Mouse (Mus musculus): ENCODE measurements around the gene Saa1. TPM values are rescaled to one million over a fixed set of nuclear protein-coding genes. Genes with fewer than 3 reads are reported as not detected.
"Not testable (repeated sequence)": the region's sequence is repeated elsewhere in the genome, so short reads cannot be mapped to it uniquely, and the experiment has no call there.

Saa1 gene
- total RNA-seq (2021) = not detected

DNA sequence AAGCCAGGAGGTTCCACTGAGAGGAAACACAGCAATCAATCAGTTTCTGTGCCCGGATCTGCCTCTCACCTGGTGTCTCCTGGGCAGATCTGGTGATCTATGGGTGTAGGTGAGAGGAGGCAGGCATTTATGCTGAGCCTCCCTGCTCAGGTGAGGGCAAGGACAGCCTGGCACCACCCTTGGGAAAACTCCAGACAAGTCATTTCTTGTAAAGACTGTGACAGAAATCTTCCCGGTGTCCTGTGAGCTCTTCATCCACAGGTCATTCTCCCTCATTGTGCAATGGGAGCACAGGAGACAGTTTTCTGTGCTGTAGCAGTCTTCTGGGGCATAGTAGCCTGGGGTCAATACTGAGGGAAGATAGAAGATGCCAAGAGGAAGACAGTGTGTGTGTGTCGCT is at the start of gene Saa1:
Saa1 (minus strand) TSS at position 101 of the 400 bp plus-strand sequence.
- DNase-seq (ENCODE audit: low spot score in 2 of 2); intact Hi-C loops (cut with DNase I): not testable (repeated sequence)

DNA sequence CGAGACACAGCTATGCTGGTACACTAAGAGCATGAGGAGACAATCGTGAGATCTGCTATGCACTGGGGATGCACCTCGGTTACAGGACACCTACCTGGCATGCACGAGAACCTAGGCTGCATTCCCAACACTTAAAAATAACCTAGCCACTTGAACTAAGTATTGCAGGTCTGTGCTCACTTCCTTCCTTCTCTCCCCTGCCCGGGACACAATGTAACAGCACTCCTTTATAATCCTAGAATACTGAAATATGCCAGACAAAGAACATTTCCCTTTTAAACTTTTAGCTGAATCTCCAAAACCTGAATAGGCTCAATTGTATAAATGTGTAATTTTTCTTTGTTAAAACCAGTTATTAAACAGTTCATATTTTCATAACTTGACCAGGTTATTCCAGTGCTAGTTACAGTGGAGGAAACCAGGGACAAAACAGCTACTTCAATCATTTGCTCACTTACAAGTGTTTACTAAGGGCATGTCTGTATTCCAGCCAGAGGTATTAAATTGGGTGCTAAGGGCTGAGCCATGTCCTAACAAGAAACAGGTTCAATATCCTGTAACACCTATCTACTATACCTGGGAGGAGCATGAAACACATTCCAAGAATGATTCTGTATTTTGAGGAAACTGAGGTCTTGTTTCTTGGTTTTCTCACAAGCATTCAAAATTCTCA is 46.5 kb upstream of the Saa1 start:
- intact Hi-C loops (cut with DNase I) = no loop called here

DNA sequence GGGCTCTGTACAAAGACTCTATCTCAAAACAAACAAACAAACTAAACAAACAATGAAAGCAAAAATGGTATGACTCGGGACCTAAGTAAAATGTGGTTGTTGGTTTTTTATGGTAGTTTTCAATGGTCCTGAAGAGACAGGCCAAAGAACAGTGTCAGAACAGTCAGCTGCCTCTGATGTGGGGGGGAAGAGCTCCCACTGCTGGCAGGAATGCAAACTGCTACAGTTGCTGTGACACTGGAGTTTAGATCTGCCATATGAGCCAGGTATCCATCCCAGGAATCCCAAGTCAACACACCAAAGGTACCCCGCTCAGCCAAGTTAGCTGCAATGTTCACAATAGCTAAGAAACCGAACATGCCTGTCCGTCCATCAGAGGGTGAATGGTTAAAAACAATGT is 27.9 kb upstream of the Saa1 start:
- peak; percentile 29 to 34 for DNase-seq (ENCODE audit: low spot score in 2 of 2)
- intact Hi-C loops (cut with DNase I) = loop anchor here (1.0 kb wide), 1 partner anchor 54 kb away; no protein-coding TSS in a partner anchor

More for the DNA sequence above, 46.5 kb upstream of the Saa1 start:
- no peak for DNase-seq (ENCODE audit: low spot score in 2 of 2)

DNA sequence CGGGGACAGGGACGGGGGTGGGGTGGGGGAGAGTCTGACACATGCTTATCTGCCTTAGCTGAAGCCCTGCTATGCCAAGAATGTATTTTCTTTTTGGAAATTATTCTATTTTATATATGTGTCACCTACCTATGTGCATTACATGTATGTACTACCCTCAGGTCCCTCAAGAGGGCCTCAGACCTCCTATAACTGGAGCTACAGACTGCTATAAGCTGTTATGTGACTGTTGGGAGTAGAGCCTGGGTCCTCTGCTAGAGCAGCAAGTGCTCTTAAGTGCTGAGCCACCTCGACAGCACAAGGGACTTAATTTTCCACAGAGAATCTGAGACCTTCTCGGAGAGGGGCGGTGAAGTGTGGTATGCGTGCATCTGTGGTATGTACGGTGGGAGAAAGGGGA is 25.7 kb upstream of the Saa1 start:
- no peak for DNase-seq (ENCODE audit: low spot score in 2 of 2)
- intact Hi-C loops (cut with DNase I) = no loop called here

DNA sequence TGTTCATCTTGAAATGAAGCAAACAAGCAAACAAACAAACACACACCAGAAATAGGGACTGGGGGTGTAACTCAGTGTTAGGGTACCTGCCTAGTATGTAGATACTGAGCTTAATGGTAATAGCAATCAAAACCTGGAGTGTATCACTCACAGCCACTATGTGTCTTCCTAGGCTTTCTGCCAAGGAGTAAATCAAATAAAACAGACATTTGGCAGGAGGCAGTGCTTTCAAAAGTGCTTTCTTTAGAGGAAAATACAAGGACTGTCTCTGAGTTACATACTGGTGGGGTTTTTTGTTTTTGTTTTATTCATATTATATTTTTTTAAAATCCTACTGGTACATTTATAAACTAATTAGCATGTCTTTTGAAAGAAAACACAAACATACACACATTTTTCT is 24.6 kb upstream of the Saa1 start:
- DNase-seq (ENCODE audit: low spot score in 2 of 2) = no peak
- intact Hi-C loops (cut with DNase I) = no loop called here

DNA sequence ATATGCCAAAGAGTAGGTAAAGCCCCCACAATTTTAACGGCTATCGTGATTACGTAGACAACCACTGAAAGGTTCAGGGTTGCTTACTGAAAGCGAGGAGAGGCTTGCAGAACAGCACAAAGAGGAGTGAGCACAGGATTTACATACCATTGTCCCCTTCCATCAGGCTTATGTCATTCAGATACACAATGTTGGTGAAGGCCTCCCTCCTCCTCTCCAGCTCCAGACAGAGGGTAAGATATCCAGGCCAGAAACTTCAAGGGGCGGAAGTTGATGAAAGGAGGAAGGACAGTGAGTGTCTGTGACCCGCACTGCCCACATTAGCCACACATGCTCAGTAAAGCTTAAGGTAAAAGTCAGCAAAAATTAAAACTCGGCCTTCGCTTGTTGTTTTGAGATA is 21.9 kb upstream of the Saa1 start:
- intact Hi-C loops (cut with DNase I) = no loop called here

DNA sequence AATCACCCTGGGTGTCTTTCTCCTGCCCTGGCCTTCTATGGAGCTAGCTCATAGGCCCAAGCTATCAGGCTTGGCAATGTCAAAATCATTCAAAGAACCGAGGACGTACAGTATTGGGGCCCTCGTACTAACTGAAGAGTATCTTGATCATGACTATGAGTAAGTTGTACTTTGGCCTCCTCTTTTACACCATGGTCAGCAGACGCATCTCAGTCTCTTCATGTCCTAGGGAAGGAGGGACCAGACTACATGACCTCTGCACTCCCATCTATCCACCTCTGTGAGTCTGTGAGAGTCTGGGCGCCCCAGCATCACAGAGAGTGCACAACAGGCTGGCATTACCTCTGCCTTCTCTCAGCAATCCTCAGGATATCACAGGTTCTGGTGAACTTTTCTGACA is 19.8 kb upstream of the Saa1 start:
- intact Hi-C loops (cut with DNase I) = no loop called here
- DNase-seq (ENCODE audit: low spot score in 2 of 2) = no peak

More for the DNA sequence above, 21.9 kb upstream of the Saa1 start:
- no peak for DNase-seq (ENCODE audit: low spot score in 2 of 2)

DNA sequence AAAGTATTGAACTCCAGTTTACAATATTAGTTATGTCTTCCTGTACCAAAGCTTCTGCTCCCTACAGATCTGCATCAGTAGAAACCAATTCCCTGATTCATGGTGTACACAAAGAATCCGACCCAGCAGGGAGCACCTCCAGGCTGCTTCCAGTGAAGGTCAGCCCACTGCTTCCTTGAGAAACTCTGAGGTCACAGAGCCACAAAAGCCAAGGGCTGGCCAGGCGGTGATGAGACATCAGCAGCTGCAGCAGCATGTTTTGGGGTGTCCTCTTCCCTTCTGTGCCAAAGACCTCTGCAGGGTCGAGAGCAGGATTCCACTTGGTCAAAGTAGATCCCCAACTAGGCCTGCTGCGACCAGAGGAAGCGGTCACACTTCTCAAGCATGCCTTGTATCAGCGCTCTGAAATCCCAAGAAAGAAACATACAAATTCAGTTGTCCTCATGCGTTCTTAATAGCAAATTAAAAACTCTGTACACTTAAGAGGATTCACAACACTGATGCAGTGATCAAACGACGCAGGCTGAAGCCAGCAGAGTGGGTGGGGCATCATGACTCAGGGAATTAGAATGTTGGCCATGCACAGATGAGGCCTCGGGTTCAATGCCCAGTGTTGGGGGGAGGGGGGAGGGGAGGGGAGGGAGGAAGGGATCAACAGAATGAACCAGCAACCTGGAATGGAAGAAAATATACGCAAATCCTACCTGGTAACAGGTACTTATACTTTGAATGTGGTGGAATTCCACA is 18.4 kb upstream of the Saa1 start:
- DNase-seq (ENCODE audit: low spot score in 2 of 2) = no peak
- intact Hi-C loops (cut with DNase I) = no loop called here

DNA sequence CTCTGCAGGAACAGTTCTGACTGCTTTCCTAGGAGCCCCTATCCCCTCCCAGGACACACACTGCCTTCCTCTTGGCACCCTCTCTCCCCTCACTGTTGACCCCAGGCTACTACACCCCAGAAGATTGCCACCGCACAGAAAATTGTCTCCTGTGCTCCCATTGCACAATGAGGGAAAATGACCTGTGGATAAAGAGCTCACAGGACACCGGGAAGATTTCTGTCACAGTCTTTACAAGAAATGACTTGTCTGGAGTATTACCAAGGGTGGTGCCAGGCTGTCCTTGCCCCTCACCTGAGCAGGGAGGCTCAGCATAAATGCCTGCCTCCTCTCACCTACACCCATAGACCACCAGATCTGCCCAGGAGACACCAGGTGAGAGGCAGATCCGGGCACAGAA is 8.7 kb upstream of the Saa1 start, which contains the start of gene Saa2:
Saa2 (plus strand) TSS at position 301 of the 400 bp plus-strand sequence.
- DNase-seq (ENCODE audit: low spot score in 2 of 2) = no peak
- intact Hi-C loops (cut with DNase I) = no loop called here

DNA sequence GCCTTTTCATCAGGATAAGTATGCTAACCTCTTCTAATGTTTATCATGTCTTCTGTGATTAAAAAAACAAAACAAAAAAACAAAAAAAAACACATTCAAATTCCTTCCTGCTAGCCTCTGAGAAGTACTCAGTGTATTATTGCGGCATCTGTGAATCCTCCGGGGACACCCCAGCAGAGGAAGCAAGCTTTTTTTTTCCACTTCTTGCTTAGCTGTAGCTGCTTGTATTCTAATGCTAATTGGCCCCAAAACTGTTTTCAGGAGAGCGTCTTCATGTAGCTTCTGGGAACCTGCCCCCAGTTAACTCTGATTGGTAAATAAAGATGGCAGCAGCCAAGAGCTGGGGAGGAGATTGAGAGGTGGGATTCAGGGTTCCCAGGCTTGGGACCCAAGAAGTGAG is 5.7 kb upstream of the Saa1 start:
- intact Hi-C loops (cut with DNase I) = no loop called here

DNA sequence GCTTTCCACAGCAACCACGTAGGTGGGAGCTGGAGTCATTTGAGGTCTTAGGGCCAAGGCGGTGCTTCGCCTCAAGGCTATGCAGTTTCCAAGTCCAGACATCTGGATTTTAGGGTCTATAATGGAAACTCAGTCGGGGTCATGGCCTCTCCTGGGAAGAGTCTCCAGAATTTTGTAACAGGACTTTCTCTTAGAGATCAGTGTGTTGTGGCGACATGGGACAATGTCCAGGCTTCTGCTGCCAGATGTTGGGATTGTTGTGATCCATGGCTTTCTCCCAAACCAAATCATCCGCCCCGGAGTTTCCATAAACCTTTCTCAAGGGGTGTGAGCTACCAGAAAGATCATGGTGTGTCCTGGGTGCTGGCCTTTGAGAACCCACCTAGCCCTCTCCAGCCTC is 3.6 kb upstream of the Saa1 start:
- intact Hi-C loops (cut with DNase I) = no loop called here
- no peak for DNase-seq (ENCODE audit: low spot score in 2 of 2)

More for the DNA sequence above, 5.7 kb upstream of the Saa1 start:
- no peak for DNase-seq (ENCODE audit: low spot score in 2 of 2)

DNA sequence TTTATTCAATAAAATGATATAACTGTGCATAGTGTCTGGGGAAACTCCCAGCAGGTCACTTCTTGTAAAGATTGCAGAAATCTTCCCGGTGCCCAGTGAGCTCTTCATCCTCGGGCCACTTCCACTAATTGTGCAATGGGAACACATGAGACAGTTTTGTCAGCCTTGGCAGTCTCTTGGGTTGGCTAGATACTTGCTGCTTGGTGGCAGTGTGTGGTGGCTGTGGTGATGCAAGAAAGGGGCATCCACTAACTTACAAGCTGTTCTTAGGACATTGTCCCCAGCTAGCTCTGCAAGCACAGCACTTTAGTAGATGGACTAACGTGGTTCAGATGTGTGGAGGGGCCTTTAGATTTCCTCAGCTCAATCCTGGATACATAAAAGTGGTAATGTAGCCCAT is 3.0 kb upstream of the Saa1 start:
- intact Hi-C loops (cut with DNase I) = no loop called here

DNA sequence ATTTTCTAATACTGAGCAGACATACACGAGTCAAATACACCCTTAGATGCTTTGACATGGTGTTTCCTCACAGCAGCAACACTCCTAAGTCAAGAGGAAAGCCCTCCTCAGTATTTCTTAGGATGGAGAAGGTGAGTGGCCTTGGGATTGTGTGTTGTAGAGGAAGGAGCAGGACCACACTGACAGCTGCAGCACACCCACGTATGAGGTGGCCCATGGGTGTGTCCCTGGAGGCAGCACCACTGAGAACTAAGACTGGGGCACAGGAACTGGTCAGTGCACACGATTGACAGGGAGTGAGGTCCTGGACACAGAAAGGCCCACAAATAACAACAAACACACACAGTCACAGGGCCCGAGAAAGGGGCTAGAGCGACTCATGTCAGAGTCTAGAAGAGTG is 2.7 kb downstream of the Saa1 start:
- intact Hi-C loops (cut with DNase I); DNase-seq (ENCODE audit: low spot score in 2 of 2): not testable (repeated sequence)

More for the DNA sequence above, 3.0 kb upstream of the Saa1 start:
- no peak for DNase-seq (ENCODE audit: low spot score in 2 of 2)

DNA sequence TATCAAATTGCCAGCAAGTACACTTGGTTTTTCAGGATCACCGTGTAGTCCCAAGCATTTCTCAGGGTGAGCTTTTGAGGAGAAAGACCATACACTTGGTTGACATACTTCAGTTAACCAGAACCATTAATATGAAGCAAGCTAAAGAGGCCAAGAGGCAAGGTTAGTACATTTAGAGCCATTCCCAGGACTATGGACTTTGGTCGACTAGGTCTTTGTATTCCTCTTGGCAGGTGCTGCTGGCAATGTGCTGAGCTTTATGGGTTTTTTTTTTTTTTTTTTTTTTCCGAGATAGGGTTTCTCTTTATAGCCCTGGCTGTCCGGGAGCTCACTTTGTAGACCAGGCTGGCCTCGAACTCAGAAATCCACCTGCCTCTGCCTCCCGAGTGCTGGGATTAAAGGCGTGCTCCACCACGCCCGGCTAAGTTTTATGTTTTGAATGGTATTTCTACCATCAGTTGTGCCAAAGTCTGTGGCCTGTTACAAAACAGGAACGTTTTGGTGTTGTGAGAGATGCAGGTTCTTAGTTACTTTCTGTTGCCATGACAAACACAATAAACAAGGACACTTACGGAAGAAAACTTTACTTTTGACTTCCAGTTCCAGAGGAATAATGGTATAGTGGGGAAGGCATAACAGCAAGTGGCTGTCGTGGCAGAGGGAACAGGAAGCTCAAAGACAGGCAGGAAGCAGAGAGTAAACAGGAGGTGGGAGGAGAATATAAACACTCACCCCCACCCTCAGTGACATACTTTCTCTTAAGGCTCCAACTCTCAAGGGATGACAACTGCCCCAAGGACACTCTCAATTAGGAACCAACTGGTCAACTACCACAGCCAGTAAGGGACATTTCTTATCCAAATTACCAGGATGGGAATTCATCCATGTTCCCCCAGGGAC is 4.0 kb downstream of the Saa1 start:
- intact Hi-C loops (cut with DNase I) = no loop called here
- DNase-seq (ENCODE audit: low spot score in 2 of 2) = no peak

DNA sequence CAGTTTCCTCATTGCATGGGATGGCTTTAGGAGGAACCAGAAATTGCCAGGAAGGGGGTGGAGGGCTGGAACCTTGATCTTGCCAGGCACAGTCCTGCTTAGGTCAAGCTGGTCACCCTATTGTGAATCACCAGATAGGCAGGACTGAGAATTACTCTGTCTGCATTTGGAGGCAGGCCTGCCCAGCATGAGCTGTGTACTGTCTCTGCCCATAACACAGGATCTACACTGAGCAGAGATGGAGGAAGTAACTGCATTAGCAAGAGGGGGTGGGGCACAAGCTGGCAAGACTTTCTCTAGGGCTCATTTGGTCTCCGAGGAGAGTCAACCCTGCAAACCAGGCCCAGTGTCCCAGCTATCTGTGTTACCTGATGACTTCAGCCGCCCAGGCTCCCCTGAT is 7.8 kb downstream of the Saa1 start:
- DNase-seq (ENCODE audit: low spot score in 2 of 2) = no peak
- intact Hi-C loops (cut with DNase I) = no loop called here

DNA sequence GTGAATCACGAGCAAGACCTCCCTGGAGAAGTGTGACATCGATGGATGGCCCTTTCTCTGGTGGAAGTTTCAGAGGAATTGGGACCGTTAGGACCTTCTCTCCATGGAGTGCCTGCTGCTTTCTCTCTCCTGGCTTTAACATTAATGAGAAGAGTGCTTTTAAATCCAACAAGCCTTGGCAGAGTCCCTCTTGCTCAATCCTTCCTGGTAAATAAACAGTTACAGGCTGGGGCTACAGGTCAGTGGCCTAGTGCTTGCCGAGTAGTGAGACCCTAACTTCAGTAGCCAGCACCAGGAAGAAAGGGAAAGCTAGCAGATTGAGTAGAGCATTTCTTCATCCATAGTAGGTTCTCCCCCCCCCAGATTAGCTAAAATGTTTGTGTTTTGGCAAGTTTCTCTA is 10.3 kb downstream of the Saa1 start, which contains the start of gene Saa4:
Saa4 (minus strand) TSS at position 146 of the 400 bp plus-strand sequence.
- intact Hi-C loops (cut with DNase I) = no loop called here
- DNase-seq (ENCODE audit: low spot score in 2 of 2) = no peak

DNA sequence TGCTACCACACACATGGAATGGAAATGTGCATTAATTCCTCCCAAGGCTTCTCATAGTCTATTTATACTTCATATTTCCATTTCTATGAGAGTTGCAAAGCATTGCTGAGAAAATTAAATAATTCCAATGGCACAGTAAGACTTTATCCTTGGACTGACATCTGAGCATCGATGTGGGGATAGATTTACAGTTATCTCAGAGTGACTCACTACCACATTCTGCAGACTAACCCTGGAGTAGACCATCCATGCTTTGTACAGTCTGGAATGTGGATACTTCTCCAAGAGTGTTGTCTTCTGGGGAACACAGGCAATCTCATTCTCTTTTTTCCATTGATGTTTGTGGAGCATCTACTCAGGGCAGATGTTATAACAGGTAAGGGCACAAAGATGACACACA is 15.2 kb downstream of the Saa1 start:
- DNase-seq (ENCODE audit: low spot score in 2 of 2) = no peak
- intact Hi-C loops (cut with DNase I) = no loop called here

DNA sequence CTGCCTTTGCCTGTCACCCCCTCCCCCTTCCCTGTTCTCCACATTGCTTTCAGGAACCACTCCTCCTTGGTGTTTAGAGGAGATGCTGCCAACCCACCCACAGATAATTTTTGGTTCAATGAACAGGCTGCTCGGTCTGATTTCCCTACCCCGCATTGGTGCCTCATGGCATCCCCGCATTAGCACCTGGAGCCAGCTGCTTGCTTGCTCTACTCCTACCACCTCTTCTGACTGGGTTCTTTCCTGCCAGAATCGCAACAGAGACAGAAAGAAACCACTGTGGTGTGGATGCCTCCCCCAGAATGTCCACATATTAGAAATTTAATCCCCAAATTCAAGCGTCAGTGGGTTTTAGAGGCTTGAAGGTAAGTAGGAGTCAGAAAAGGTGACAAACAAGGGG is 18.4 kb downstream of the Saa1 start:
- intact Hi-C loops (cut with DNase I) = no loop called here
- DNase-seq (ENCODE audit: low spot score in 2 of 2) = peak; percentile 10 to 23

DNA sequence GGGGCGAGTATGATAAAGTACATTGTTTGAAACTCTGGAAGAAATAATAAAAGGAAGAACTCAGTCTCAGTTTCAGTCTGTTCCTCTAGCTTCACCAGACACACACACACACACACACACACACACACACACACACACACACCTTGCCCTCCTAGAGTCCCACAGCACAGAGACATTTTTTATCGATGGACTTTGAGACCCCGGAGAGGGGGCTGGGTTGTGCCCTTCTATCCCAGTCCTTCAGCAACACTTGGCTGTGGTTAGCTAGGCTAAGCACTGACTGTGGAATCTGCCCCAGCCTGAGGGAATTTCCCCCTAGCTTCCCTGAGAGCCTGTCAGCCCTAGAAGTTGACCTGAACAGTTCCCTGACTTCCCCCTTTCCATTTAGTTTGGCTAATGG is 18.9 kb downstream of the Saa1 start:
- no peak for DNase-seq (ENCODE audit: low spot score in 2 of 2)
- intact Hi-C loops (cut with DNase I) = no loop called here

DNA sequence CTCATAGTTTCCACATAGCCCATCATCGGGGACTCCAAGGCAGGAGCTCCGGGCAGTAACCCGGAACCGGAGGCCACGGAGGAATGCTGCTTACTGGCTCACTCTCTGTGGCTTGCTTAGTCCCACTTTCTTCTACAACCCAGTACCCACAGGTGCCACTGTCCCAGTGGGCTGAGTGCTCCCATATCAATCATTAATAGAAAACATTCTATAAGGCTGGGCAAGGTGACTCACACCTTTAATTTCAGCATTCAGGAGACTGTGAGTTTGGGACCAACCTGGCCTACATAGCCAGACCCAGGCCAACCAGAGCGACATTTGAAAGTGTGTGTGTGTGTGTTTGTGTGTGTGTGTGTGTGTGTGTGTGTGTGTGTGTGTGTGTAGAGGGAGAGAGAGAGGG is 19.4 kb downstream of the Saa1 start:
- intact Hi-C loops (cut with DNase I) = no loop called here
- DNase-seq (ENCODE audit: low spot score in 2 of 2) = no peak
